Mouse (Mus musculus): ENCODE data around the gene Rbm38.

Gene Rbm38

GRCm38 (mm10) chr2:173061443-173062351 lies 41.4 kb downstream of the Rbm38 start:
- DNase-seq, result no peak

GRCm38 (mm10) chr2:173063219-173063618 lies 42.9 kb downstream of the Rbm38 start:
- no peak for DNase-seq

- DNase-seq, result no peak
These were observed 44.6 kb downstream of the Rbm38 start for GRCm38 (mm10) chr2:173064864-173065263.

- no peak for DNase-seq
These were observed 52.6 kb downstream of the Rbm38 start for GRCm38 (mm10) chr2:173072948-173073347.

- DNase-seq, result no peak
These were observed 53.4 kb downstream of the Rbm38 start for GRCm38 (mm10) chr2:173073666-173074065.

DNA sequence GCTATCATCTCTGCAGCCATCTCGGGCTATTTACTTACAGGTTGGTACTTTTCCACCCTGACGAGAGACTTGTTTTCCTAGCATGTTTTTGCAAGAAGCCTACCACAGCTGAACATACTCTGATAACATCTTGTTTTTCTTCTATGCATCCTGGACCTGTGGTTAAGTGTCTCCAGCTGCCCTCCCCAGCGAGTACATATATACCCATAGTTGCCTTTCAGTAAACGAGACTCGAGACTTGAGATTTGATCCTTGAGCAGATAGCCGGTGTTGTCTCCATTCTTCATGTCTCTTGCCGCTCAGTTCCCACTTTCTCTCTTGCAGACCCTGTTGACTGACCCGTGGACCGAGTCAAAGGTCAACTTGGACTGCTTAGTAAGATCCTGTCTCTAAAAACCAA lies 56.6 kb downstream of the Rbm38 start:
- DNase-seq, result no peak

DNA sequence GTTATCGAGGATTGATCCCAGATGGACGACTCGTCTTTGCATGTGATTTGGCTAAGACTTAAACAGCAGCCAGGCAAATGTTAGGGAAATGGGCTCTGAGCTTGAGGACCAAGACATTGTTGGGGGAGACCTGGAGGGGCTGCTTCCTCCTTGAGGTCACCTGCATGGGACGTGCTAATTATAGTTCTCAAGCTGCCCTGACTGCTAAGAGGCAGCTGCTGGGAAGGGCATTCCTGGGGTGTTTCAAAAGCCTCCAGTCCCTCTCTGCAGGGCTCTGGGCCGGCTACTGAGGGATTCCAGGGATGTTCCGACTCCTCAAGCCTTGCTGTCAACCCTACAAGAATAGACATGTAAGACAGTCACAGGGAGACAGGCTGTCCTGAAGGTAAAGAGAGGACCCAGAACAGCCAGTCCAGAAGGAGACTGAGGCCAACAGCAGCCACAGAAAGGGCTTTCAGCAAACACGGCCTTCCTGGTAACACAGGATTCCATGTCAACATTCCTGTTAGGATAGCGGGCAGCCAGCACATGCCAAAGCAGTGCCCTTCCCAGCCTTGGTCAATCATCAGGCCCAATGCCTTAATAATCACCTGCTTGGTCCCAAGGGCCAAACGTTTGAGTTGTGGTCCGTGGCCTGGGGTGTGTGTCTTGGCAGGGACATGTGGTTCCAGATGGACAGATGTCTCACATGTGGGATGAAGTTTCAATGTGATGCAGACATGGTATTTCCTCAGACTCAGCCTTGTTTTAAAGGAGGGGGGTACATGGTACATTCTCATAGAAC lies 59.7 kb downstream of the Rbm38 start:
- DNase-seq, result no peak

GRCm38 (mm10) chr2:173080785-173081241 lies 60.5 kb downstream of the Rbm38 start:
- DNase-seq, result peak; percentile 35

GRCm38 (mm10) chr2:173082706-173083105 lies 62.4 kb downstream of the Rbm38 start:
- DNase-seq, result no peak

- no peak for DNase-seq
These were observed 62.8 kb downstream of the Rbm38 start for GRCm38 (mm10) chr2:173083106-173083505.

GRCm38 (mm10) chr2:173083712-173084475 lies 63.6 kb downstream of the Rbm38 start:
- no peak for DNase-seq

Data from cerebellum, adult 11-12 months (tissue).